Mouse (Mus musculus): ENCODE measurements around the gene Gipc3.
A peak's percentile ranks its signal among the peaks of the same experiment; 100 is the strongest.

Gene Gipc3

DNA sequence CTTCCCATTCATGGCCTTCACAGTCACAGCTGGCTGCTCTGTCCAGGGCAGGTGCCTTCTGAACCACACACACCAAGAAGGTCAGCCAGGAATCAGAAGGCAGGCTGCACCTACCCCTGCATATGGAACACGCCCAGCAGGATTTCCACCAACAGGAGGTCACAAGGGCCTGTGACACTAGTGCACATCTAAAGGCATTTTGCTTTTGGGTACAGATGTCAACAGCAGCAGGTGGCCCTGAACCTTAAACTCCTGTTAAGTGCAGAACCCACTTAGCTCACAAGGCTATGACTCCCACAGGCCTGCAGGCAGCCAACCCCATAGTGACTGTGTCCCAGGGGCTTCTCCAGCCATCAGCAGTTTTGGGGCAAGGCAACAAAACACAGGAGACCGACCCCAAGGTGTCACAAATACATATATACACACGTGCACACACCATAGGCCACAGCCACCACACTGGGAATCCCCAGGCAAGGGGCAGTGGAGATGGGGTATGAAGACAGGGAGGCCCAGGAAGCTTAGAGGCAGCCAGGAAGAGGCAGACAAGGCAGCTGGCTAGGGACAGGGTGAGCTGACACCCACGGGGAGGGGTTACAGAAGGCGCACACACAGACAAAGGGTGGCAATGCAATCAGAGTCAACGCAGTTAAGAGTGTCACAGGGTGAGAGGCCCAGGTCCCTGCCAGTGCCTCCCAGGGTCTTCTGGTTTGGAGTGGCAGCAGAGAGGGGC, 23.6 kb upstream of the Gipc3 start:
- no peak for DNase-seq

DNA sequence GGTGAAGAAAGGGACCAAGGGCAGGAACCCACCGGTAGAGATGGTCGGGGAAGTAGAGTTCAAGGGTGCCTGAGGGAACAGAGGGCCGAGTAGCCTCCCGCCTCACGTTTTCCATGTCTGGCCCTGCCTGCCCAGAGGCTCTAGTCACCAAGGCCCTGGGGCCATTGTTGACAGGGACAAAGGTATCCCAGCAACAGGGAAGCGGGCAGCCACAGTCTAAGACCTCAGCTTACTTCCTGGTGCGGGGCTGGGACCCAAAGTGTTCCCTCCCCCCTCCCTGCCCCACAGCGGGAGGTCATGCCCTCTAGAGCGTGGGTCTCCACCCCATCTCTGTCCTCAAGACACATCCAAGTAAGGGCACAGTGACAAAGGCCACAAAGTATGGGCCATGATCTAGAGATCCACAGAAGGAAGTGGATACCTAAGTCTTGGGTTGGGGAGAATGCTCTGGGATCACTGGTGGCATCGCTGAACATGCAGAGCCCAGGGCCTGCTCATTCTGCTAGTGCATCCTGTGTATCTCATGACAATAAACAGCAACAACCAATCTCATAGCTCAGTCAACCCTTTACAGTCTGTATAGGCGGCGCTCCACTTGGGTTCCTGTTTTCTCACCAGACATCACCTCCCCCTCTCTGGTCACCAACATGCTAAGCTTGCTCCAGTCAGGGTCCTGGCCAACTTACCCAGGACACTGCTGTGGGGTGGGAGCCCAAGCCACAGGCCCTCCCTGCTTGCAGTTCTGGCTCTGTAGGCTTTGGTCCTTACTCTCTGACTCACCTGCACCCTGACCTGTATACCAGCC, 22.8 kb upstream of the Gipc3 start, which contains the start of gene 4930404N11Rik:
TSS of gene 4930404N11Rik (minus strand) at position 145 of the 805 bp plus-strand sequence.
- DNase-seq: no peak

DNA sequence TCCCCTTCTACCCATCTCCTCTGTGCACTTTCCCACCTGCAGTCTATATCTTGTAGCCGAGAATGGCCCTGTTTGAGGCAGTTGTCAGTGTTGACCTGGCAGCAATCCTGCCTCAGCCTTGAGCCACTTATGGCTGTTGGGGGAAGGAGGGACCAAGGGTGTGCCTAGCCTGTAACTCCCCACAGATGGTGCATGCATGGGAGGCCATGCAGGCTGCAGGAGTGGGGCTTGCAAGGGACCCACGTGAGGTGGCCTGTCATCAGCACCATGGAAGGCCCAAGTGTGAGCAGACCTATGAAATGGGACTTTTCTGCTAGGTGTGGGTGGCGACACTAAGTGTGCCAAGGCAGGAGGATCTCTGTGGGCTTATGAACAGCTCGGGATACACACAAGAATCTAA, 22.0 kb upstream of the Gipc3 start:
- DNase-seq: peak; percentile 63

DNA sequence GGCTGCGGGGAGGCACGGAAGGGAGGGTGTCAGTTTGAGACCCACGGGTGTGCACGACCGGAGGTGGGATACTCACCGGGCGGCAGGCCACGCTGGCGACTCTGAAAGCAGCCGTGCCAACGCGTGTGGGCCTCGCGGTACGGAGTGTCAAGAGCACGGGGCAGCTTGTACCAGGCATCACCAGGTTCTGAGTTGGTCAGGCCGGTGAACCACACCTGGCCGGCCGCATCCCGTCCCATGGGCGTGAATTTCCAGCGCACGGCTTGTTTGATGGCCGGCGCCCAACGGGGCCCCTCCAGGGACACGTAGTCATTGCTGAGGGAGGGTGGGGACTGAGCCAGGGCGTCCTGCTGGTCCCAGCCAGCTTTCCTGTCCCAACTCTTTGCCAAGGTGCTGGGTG, 21.6 kb upstream of the Gipc3 start:
- no peak for DNase-seq

DNA sequence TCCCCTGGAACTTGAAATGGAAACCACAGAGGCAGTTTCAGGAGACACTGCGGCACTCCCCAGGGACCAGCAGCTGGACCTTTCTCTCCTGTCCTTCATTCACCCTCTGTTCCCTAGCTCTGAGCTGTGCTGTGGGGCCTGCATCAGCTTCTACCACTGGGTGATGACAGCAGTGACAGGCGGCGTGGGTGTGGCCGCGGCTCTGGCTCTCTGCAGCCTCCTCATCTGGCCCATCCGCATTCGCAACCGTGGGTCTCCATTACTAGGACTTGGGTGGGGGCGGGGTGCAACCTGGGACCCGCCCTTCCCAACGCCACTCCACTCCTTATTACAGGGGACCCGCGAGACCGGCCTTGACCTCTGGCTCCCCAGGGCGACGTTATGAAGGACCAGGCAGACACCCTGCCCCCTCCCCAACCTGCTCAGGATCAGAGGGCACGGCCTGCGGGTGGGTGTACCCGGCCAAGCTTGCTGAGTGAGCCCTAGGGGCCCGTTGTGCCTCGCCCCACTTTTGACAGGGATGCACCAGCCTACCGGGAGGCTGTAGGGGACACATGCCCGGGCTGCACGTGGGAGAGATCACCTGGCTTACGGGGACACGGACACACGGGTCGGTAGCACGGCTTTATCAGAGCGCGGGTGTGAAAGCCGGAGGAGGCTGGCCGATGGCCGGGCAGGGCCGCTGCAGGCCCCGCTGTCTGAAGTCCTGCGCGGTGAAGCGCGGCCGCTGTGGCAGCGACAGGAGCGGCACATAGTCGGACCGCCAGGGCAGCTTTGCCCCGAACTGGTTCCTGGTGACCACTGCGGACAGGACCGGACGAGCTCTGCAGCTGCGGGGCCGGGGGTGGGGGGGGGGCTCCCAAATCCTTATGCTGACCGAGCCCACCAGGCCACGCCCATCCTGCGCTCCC, 20.6 kb upstream of the Gipc3 start:
- DNase-seq: no peak

DNA sequence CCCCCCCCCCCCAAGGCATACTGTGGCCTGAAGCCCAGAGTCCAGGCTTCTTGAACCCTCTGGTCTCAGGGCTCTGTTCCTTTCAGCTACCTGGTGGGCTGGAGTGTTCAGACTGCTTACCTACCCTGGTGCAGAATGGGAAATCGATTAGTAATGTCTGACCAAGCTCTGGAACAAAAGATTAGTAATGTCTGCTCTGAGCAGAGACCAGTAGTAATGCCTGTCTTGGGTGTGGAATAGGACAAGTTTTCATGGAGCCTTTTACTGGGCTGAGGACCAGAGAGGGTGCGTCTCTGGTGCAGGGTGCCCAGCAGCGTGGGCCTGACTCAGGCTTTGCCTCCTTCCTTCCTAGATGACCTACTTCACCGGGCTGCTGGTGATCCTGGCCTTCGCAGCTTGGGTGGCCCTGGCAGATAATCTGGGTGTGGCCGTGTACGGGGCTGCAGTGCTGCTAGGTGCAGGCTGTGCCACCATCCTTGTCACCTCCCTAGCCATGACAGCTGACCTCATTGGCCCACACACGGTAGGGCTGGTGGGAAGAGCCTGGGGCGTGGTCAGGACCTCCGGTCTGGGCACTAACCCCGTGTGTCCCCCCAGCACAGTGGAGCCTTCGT, 19.4 kb upstream of the Gipc3 start:
- no peak for DNase-seq

DNA sequence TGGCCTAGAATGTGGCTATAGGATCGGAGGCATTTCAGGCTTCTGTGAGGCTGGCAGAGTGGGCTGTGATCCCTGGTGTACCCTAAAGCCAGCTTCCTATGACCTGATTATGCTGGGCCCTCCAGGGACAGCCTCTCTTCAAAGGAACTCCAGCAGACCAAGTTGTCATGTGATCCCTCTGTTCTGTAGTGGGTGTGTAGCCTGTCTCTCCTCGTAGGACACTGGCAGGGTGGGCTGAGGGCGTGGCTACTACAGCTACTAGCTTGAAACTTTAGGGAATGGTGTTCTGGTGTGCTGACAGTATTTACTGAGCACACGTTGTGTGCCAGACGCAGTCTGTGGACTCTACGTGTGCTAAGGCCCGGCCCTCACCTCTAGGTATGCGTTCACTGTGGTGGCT, 17.7 kb upstream of the Gipc3 start:
- DNase-seq: no peak

DNA sequence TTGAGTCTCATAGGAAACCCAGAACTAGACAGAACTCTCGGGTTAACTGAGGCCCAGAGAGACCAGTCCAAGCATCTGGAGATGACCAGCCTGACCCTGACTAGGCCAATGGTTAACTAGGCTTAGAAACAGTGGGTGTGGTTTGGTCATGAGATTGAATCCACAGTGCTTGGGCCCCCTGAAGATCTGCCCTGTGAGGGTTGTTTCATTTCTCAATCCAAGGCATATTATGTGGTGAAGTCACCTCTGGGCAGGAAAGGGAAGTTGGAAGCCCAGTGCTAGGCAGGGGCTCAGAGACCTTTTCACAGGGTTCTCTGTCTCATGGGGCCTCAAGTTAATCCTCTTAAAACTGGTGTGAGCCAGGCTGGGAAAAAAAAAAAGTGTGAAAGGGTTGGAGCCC, 15.8 kb upstream of the Gipc3 start:
- DNase-seq: no peak

DNA sequence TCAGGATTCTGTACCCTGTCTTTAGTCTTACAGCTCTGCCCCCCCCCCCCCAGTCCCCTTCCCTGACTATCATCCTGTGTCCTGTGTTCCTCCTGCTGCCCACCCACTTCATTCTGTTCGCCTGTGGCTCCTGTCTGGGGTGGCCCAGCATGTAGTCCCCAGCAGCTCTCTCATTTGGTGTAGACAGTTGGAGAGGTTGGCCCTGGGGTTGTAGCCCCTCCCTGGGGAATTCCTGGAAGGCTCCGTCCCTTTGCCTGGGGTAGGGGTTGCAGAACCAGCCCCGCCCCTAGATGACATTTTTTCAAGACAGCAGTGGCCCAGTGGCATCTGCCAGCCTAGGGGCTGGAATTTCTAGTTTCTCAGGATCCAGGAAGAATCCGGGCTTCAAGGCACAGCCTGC, 15.1 kb upstream of the Gipc3 start:
- DNase-seq: no peak

DNA sequence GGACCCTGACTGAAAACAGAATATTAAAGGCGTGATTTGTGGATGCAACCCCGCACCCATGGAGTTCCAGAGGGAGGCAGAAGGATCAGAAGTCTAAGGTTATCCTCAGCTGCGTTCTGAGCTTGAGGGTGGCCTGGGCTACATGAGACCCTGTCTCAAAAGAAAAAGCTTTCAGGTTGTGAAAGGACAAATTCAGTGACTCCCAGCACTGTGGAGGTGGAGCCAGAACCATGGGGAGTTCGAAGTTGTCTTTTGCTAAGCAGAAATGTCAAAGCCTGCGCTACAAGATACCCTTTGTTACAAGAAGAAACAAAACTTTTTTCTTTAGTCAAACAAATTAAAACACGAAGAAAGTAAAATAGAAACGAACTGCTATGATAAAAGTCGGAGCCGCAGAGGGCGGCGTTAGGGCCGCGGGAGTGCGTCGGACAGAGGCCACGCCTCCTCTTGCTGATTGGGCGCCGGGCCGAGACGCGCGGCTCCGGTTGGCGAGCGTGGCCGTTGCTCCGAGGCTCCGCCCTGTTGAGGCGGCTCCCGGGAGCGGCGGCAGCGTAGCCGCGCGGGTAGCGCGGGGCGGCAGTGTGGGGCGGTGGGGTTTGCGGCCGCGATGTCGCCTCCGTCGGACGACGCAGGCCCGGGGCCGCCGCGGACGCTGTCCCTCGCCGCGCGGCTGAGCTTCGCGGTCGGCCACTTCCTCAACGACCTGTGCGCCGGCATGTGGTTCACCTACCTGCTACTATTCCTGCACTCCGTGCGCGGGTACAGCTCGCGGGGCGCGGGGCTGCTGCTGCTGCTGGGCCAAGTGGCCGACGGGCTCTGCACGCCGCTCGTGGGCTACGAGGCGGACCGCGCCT, 14.2 kb upstream of the Gipc3 start, which contains the start of gene Mfsd12:
TSS of gene Mfsd12 (plus strand) at position 501 of the 854 bp plus-strand sequence.
- peak; percentile 93 for DNase-seq

DNA sequence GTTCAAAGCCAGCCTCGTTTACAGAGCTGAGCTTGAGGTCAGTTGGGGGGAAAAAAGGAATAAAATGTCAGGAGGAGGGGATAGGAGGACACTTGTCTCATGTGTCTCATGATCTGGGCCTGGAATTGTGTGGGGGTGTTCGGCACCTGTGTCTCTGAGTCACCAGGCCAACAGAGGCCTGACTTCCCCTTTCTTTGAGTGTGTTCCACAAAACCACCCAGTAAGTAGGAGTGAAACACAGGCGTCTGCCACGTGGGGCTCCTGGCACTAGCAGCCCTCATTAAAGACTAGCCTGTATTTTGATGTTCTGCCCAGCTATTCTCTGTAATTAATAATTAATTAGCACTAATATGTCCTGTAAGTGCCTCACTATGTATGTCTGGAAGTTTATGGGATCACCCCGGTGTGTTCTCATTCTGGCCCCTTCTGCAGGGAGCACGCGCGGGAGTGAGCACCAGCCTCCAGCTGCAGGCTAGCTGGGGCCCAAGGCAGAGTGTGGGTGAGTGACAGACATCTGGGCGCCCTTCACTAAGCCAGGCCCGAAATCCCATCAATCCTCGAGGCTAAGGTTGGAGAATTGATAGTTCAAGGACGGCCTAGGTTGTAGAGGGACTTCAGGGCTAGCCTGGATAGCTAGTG, 13.4 kb upstream of the Gipc3 start:
- no peak for DNase-seq

DNA sequence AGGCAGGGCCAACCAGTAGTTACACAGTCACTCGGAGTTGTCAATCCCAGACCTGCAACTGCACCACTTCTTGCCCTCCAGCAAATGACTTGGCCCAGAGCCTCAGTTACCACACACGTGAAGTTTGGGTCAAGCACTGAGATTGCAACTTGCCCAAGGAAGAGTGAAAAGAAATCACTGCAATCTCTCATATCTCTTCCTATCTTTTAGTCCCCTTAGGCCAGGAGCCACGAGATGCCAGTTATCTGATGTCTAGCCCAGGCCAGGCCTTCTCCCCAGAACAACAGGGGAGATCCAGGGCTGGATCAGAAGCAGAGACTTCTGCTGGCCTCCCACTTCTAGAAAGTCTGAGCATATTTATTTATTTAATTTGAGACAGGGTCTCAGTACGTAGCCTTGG, 12.5 kb upstream of the Gipc3 start:
- no peak for DNase-seq

DNA sequence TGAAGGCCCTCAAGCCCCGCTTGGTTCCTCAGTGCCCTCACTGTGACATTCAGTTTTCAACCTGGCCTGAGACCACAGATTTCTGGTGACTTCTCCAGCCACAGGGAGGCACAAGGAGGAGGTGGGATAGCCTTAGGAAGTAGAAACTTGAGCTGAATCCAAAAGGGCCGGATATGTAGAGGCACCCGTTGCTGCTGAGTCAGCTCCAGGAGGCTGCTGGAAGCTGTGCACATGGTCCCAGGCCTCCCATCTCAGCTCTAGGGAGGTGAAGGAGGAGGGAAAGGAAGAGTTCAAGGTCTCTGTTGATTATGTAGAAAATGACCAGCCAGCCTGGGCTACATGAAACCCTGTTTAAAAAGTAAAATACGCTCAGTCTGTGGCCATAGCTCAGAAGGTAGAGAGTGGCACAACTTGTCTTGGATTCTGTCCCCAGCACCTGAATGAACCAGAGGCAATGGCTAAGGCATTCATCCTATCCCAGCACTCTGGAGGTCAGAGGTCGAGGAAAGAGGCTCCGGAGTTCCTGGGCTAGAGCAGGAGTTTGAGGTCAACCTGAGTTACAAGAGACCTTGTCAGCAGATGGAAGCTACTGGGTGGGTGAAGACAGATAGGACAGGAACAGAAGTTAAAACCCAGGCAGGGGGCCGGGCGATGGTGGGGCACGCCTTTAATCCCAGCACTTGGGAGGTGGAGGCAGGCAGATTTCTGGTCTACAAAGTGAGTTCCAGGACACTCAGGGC, 11.8 kb upstream of the Gipc3 start:
- DNase-seq: no peak

DNA sequence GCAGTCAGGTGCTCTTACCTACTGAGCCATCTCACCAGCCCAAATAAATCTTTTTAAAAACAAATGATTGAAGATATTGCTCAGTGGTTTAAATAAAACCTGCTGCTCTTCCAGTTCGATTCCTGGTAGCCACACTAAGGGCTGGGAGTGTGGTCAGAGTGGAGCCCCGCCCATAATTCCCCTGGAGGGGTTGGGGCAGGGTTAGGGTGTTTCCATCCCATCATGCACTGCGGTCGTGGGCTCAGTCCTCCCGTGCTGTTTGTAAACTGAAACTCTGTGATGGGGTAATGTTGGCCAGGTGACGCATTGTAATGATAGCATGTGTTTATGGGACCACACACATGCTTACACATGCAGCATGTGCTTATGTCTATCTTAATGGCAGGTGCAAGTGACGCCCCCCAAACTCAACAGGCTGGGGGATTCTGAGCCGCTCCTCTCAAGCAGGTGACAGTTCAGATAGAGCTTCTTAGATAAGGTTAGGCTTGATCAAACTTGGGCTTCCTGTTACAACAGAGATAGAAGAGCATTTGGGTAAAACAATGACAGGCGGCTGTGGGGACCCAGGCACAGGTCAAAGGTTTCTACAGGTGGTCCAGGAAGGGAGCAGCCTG, 8.7 kb upstream of the Gipc3 start:
- no peak for DNase-seq

DNA sequence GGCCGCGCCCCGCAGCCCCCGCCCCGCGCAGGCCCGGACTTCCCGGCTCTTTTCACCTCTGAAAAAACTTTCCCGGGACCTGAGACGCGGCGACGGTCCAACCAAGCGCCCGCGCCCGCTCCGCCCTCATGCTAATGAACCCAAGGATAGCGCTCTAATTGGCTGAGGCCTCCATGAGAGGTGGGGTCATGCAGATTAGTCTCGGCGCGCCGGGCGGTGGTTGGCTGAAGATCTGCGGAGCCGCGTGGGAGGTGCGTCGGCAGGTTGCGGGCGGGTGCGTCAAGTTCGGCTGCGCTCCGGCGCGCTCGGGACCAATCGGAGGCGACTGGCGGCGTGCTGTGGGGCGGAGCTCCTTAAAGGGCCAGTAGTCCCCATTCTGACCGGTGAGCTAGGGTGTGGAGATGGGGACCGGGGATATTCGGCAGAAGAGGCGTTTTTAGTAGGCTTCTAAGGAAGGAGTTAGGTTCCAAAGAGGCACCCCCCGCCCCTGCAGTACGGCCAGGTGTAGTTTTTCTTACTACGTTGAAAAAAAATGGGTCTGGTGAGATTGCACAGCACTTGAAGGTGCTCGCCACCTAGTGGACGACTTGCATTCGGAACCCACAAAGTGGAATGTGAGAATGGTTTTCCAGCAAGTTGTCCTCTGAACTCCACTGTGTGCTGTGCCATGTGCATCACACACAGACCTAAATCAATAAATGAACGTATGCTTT, 7.4 kb upstream of the Gipc3 start, which contains the start of gene Hmg20b:
TSS of gene Hmg20b (minus strand) at position 130 of the 713 bp plus-strand sequence.
- peak; percentile 100 for DNase-seq

DNA sequence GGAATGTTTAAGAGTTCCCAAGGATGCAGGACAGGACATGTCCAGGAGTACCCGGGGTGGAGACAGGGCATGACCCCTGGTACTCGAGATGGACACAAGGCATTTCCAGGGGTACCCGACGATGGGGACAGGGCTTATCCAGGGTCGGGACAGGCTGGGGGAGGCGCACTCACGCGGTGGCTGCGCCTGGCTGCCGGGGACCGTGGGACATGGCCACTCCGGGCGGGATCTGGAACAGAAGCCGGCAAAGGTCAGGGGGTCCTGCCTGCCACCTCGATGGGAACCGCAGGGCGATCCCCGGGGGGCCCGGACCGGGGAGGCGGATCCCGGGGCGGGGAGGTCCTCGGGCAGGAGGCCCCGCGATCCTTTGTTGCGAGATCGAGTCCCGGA, 6.9 kb upstream of the Gipc3 start:
- DNase-seq: no peak

DNA sequence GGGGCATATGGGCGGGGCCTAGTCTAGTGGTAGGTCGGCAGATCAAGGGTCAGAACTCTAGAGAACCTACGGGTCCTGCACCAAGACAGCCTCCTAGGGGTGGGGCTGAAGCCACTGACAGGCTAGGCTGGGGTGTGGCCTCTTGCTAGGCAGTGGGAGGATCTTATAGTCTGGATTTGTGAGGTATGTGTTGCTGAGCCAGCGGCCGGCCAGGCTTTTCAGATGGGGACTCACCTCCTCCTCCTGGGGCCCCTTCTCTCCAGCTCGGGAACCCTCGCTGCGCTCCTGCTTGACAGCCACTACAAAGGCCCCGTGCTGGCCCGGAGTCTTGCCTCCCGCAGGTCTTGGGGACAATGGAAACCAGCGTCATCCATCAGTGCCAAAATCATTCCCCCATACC, 6.1 kb upstream of the Gipc3 start:
- no peak for DNase-seq

DNA sequence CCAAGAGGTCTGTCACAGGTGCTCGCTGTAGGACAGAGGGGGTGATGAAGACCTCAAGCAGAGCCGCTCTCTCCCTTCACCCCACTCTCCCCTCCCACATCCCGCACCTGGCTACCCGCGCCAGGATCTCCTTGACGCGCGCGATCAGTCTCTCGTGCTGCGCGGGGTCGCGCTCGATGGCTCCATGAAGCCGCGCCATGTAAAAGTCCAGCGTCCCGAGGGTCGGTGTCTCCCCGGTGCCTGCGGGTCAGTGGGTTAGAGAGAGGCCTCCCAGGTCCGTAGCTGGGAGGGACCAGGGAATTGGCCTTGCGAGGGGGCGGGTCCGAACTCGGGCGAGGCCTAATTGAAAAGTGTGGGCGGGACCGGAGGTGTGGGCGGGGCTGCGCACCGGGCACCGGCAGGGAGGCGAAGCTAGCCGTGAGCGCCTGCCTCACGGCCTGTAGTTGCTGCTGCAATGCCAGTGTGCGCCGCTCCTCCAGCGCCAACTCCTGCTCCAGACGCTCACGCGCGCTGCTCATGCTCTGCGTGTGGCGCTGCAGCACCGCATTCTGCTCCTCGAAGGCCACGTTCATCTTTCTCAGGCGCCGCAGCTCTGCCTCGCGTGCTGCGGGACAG, 3.5 kb upstream of the Gipc3 start:
- peak; percentile 71 for DNase-seq

DNA sequence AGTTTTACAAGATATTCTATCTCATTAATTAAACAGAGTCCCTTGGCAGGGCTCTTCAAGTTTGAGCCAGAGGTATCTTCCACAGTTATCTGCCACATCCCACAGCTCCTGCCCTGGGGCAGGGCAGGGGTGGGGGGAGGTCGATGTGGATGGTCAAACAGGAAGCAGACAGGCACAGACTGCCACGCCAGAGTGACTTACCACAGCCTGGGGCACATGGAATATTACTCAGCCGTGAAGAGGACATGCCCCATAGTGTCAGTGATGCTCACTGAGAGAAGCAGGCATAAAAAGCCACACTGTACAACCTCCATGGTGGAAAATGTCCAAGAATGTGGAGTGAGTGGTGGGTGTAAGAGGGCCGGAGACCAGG, 2.1 kb upstream of the Gipc3 start:
- DNase-seq: no peak

Measured in right cerebral cortex, adult 18-20 months (tissue).